Mouse (Mus musculus) liver, embryonic 14.5 days (tissue): Measurements from ENCODE around the gene Nceh1. TPM values are rescaled to one million over a fixed set of nuclear protein-coding genes. Genes with fewer than 3 reads are reported as not detected.
"Not testable (repeated sequence)": the region's sequence is repeated elsewhere in the genome, so short reads cannot be mapped to it uniquely, and the experiment has no call there.

Source experiments
- ATAC-seq: fragments of 200-750 bp; cut with Nextera tagmentation; 2 replicates; pipeline ENCODE4 v1.8.0; 2017; ENCODE audit warnings: moderate number of reproducible peaks, mild to moderate bottlenecking, moderate library complexity; ENCODE audit not compliant: insufficient read depth
- DNase-seq, 3 experiments: peaks; one replicate each; pipeline ENCODE4 v3.0.0-alpha.2; 2012 to 2013; ENCODE audit warnings: low read depth in 3 of 3, low spot score in 3 of 3
- H3K27ac ChIP-seq: fragments of 300-500 bp; sonication (generic); 2 replicates; pipeline ENCODE4 v1.5.1; 2014; ENCODE audit warnings: moderate library complexity, mild to moderate bottlenecking, control low read depth, inconsistent platforms
- H3K27me3 ChIP-seq: fragments of 300-500 bp; sonication (generic); 2 replicates; pipeline ENCODE4 v1.6.1; 2014; ENCODE audit warnings: mild to moderate bottlenecking, low read length, moderate library complexity; ENCODE audit not compliant: control insufficient read depth, insufficient read depth
- H3K36me3 ChIP-seq: fragments of 300-500 bp; sonication (generic); replicated peaks from 2 replicates; pipeline ENCODE4 v1.6.1; 2014; ENCODE audit warnings: low read depth; ENCODE audit not compliant: control insufficient read depth, insufficient read depth
- H3K4me1 ChIP-seq, 2 experiments: fragments of 200-500 bp in 1 of 2; fragments of 300-500 bp in 1 of 2; sonication (generic) in 1 of 2; replicated peaks; 2 replicates each; pipeline ENCODE4 v1.6.1; 2012 to 2014; ENCODE audit warnings: antibody characterized with exemption in 1 of 2, inconsistent platforms in 1 of 2, low read length in 1 of 2; ENCODE audit not compliant: control insufficient read depth in 2 of 2, insufficient read depth in 2 of 2
- H3K4me2 ChIP-seq: fragments of 300-500 bp; sonication (generic); 2 replicates; pipeline ENCODE4 v1.6.1; 2014; ENCODE audit warnings: low read depth, mild to moderate bottlenecking, control low read depth, moderate library complexity
- H3K4me3 ChIP-seq, 2 experiments: fragments of 200-500 bp in 1 of 2; fragments of 300-500 bp in 1 of 2; sonication (generic) in 1 of 2; 2 replicates each; pipeline ENCODE4 v1.5.1; 2012 to 2014; ENCODE audit warnings: low read depth in 2 of 2, low read length in 2 of 2, mild to moderate bottlenecking in 2 of 2, control low read depth in 1 of 2, inconsistent platforms in 1 of 2, moderate library complexity in 1 of 2; ENCODE audit not compliant: insufficient read depth in 1 of 2
- H3K9ac ChIP-seq: fragments of 300-500 bp; sonication (generic); replicated peaks from 2 replicates; pipeline ENCODE4 v1.6.1; 2014; ENCODE audit warnings: mild to moderate bottlenecking, control low read depth, moderate library complexity
- H3K9me3 ChIP-seq: fragments of 300-500 bp; sonication (generic); 2 replicates; pipeline ENCODE4 v1.6.1; 2016; ENCODE audit warnings: low read length, mixed read lengths; ENCODE audit not compliant: control insufficient read depth
- CTCF ChIP-seq: IDR thresholded peaks from 2 replicates; pipeline ENCODE4 v1.5.1; 2016; ENCODE audit warnings: antibody characterized with exemption, low read depth, control low read depth
- EP300 ChIP-seq: IDR thresholded peaks from 2 replicates; pipeline ENCODE4 v1.6.1; 2016; ENCODE audit warnings: antibody characterized with exemption, low read depth
- WGBS: fragments of 180-500 bp; shearing (Covaris S2); extraction: QIAGEN DNeasy Blood & Tissue Kit; methylation state at CpG from one replicate; pipeline ENCODE4 v1.1.7; 2014; ENCODE audit not compliant: insufficient replicate concordance; 5-methylcytosine and 5-hydroxymethylcytosine counted together
- polyA plus RNA-seq, 2 experiments: library from polyadenylated mRNA; depleted of rRNA in 1 of 2; stranded (reverse) in 1 of 2; unstranded in 1 of 2; fragments of >200 nt; fragmentation: Nextera tagmentation in 1 of 2; extraction: Ambion mirVana in 1 of 2; gene quantifications; 2 replicates each; pipeline versions ENCODE4 v1.2.1 to v1.2.3; 2012 to 2014

Gene Nceh1
- polyA plus RNA-seq, 2 experiments: 1.2 to 3.2 TPM

DNA sequence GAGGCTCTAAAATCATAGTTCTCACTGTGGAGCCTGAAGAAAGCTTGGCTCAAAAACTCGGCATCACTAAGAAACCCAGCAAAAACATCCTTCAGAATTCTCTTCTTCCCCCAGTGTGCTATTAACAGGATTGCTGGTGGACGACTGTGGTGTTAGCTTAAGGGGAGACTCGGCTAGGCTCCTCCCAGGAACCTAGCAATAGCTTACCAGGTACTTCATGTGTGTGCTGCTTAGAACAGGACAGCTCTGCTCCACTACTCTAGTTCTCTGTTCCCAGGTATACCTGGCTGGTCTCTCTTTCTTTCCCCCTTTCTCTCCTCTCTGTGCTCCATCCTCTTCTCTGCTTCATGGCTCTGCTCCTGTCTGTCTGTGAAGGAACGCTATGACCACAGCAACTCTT, 85.1 kb downstream of the Nceh1 start:
- Histone ChIP-seq H3K9me3 (no peaks in the 10 kb centered on the region), H3K27ac (no peak overlapping the region), H3K4me1 (no peaks in the 10 kb centered on the region; a peak in 1 of 4 replicates), H3K4me2 (no peak overlapping the region), H3K9ac (no peak overlapping the region), H3K27me3 (no peaks in the 10 kb centered on the region), H3K36me3 (no peaks in the 10 kb centered on the region), H3K4me3 (no peak overlapping the region)
- ATAC-seq (no peak), DNase-seq (no peak)
- WGBS: 55% methylated on average over 4 of the region's 4 CpGs
- TF ChIP-seq EP300 (no peak), CTCF (no peak)

DNA sequence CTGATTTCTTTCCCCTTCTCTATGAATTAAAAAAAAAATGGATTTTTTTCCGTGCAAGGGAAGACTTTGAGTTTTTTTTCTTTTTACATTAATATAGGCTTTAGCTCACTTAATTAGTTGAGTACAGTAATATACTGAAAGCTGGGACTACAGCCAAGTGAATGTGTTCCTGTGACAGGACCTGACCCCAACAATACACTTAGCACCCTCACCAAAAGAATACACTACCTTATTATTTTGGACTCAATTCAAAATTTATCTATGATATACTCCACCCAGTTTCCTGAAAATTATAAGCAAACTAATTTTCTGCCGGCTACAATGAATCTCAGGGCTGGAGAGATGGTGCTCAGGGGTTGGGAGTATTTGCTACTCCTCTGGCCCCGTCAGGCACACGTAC, 86.4 kb downstream of the Nceh1 start:
- ATAC-seq: no peak
- Histone ChIP-seq H3K4me3 (no peak overlapping the region), H3K9ac (no peak overlapping the region), H3K4me1 (no peaks in the 10 kb centered on the region; a peak in 1 of 4 replicates), H3K4me2 (no peak overlapping the region), H3K27me3 (no peaks in the 10 kb centered on the region), H3K36me3 (no peaks in the 10 kb centered on the region), H3K27ac (no peak overlapping the region), H3K9me3 (no peaks in the 10 kb centered on the region)
- no peak for DNase-seq
- TF ChIP-seq EP300: no peak
- no peak for TF ChIP-seq CTCF
- WGBS: 66% methylated on average over 4 of the region's 4 CpGs

DNA sequence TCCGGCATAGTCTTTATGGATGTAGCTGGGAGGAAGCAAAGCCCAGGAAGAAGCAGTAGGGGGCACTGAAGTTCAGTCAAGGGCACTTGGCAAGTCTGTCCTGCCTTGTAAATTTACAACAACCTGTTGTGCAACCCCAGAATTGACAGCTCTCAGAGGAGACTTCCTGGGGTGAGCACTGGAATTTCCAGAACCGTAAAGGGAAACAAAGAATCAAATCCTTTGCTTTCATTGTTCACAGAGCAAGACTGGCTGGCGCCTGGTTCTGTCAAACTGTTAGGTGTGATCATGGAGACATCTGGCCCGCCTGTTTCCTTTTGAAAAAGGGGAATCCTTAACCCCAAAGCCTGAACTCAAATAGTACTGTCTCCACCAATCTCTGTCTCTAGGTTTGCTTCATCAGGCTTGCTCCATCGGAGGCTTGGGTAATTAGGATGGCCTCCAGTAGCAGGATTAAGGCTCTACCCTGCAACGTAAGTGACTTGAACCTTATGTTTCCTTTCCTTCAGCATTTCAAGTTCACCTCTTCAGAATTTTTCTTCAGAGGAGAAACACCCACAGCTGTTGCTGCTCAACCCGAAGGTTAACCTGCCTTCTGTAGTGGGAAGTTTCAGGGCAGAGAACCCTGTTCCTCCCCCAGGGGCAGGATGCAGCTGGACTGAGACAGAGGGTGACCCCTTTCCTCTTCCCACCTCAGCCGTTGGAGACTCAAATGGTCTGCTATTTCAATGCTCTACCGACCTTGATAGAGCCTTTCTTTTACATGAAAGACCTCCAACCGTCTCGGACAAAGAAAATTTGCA, 87.6 kb downstream of the Nceh1 start:
- H3K4me1 ChIP-seq: no peaks in the 10 kb centered on the region; a peak in 1 of 4 replicates
- H3K4me2 ChIP-seq: no peak overlapping the region
- TF ChIP-seq EP300: no peak
- TF ChIP-seq CTCF: peak; percentile 48
- H3K36me3 ChIP-seq: no peaks in the 10 kb centered on the region
- DNase-seq (peak in 2 of 3 experiments; percentile 13 to 17), ATAC-seq (peak; percentile 39; the same call in 1 of the 2 replicates)
- H3K9ac ChIP-seq: no peak overlapping the region
- H3K27me3 ChIP-seq: no peaks in the 10 kb centered on the region
- no peak overlapping the region for H3K4me3 ChIP-seq
- WGBS: 16% methylated on average over 11 of the region's 11 CpGs
- H3K9me3 ChIP-seq: no peaks in the 10 kb centered on the region
- H3K27ac ChIP-seq: no peak overlapping the region

DNA sequence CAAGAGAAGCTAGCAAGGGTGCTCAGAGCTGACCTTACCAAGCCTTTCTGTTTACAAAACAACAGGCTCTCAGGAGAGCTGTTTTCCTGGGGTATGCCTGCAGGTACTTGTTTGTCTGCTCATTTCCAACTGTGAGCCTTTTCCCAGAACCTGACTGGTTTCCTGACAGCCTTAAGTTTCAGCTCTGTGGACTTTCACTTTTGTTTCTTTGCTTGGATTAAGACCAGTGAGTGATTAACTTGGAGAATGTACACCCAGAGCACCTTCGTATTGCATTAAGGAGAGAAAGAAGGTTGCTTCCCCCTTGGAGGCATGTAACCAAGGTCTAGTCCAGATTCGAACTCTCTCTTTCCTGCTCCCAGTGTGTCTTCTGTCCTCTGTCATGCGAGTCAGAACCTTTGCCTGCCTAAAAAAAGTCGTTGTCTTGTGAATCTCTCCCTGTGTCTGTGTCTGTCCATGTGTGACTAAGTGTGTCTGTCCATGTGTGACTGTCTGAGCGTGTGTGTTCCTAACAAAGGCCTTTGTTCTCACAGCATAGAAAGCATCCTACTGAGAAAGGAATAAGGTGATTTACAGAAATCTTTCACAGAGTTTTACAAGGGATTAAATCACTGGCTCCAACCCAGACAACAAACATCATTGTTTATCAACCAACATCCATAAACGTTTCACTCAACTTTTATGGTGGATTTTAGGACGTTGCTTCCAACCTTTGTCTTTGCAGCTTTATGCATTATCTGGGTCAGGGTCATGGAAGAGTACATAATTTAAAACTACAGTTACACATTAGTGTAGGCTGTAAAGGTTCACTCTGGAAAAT, 90.4 kb downstream of the Nceh1 start:
- DNase-seq (no peak), ATAC-seq (no peak)
- Histone ChIP-seq H3K9me3 (no peaks in the 10 kb centered on the region), H3K27ac (no peak overlapping the region), H3K36me3 (no peaks in the 10 kb centered on the region), H3K9ac (no peak overlapping the region), H3K4me1 (no peaks in the 10 kb centered on the region; a peak in 1 of 4 replicates), H3K4me3 (no peak overlapping the region), H3K4me2 (no peak overlapping the region), H3K27me3 (no peaks in the 10 kb centered on the region)
- TF ChIP-seq CTCF (no peak), EP300 (no peak)
- 42% methylated on average over 7 of the region's 7 CpGs for WGBS

DNA sequence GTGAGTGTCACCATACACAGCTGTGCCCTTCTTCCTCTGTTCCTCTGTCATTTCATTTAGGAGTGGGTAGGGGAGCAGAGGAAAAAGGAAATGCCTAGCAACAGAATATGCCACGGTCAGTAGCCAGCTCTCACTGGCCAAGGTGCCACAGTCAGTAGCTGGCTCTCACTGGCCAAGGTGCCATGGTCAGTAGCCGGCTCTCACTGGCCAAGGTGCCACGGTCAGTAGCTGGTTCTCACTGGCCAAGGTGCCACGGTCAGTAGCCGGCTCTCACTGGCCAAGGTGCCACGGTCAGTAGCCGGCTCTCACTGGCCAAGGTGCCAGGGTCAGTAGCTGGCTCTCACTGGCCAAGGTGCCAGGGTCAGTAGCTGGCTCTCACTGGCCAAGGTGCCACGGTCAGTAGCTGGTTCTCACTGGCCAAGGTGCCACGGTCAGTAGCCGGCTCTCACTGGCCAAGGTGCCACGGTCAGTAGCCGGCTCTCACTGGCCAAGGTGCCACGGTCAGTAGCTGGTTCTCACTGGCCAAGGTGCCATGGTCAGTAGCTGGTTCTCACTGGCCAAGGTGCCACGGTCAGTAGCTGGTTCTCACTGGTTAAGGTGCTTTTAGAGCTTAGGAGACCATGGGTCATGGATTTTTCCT, 96.6 kb downstream of the Nceh1 start:
- H3K4me1 ChIP-seq: peaks cover 17 to 28% of the 10 kb centered on the region in 2 experiments
- DNase-seq, H3K27ac ChIP-seq, ATAC-seq, H3K36me3 ChIP-seq, H3K9me3 ChIP-seq, H3K9ac ChIP-seq, H3K4me3 ChIP-seq, H3K27me3 ChIP-seq, H3K4me2 ChIP-seq: not testable (repeated sequence)
- 84% methylated on average over 14 of the region's 14 CpGs for WGBS
